Mouse (Mus musculus): Measurements from ENCODE around the gene Srprb. TPM values are rescaled to one million over a fixed set of nuclear protein-coding genes. Genes with fewer than 3 reads are reported as not detected.

The Srprb gene
- polyA plus RNA-seq, 1 experiment from 2014 or later, result 47.5 TPM

GRCm38 (mm10) chr9:103205786-103206185 is 3.8 kb upstream of the Srprb start:
- Histone ChIP-seq H3K4me3 (no peak overlapping the region), H3K27ac (no peak overlapping the region), H3K4me1 (peaks cover 9% of the 10 kb centered on the region), H3K4me2 (no peak overlapping the region), H3K9ac (no peak overlapping the region), H3K9me3 (replicated peaks) (no peaks in the 10 kb centered on the region), H3K36me3 (ENCODE audit: poor library complexity, severe bottlenecking) (no peaks in the 10 kb centered on the region), H3K27me3 (no peaks in the 10 kb centered on the region)
- 92% methylated on average over 5 of the region's 5 CpGs for WGBS
- ATAC-seq, result no peak

- Histone ChIP-seq H3K9ac (no peak overlapping the region), H3K27ac (no peak overlapping the region), H3K4me1 (no peaks in the 10 kb centered on the region), H3K36me3 (ENCODE audit: poor library complexity, severe bottlenecking) (peaks cover 59% of the 10 kb centered on the region), H3K9me3 (replicated peaks) (no peaks in the 10 kb centered on the region), H3K4me3 (no peak overlapping the region), H3K4me2 (no peak overlapping the region), H3K27me3 (no peaks in the 10 kb centered on the region)
- no peak for ATAC-seq
- 84% methylated on average over 4 of the region's 4 CpGs for WGBS
Observed at GRCm38 (mm10) chr9:103188416-103188815, 13.5 kb downstream of the Srprb start.

- Histone ChIP-seq H3K36me3 (ENCODE audit: poor library complexity, severe bottlenecking) (peaks cover 53% of the 10 kb centered on the region), H3K27me3 (no peaks in the 10 kb centered on the region), H3K4me3 (no peak overlapping the region), H3K9ac (no peak overlapping the region), H3K4me2 (no peak overlapping the region), H3K9me3 (replicated peaks) (no peaks in the 10 kb centered on the region), H3K4me1 (peaks cover 1% of the 10 kb centered on the region; the same call in 1 of the 2 replicates), H3K27ac (no peak overlapping the region)
- WGBS, result 74% methylated on average over 9 of the region's 9 CpGs
- no peak for ATAC-seq
Observed at GRCm38 (mm10) chr9:103186747-103187146, 15.2 kb downstream of the Srprb start.

- H3K9ac ChIP-seq, result no peak overlapping the region
- no peak for ATAC-seq
- peaks cover 48% of the 10 kb centered on the region for H3K36me3 ChIP-seq (ENCODE audit: poor library complexity, severe bottlenecking)
- no peaks in the 10 kb centered on the region for H3K27me3 ChIP-seq
- peaks cover 7% of the 10 kb centered on the region for H3K4me1 ChIP-seq
- no peaks in the 10 kb centered on the region for H3K9me3 ChIP-seq (replicated peaks)
- WGBS, result 91% methylated on average over 8 of the region's 8 CpGs
- no peak overlapping the region for H3K4me2 ChIP-seq
- no peak overlapping the region for H3K27ac ChIP-seq
- H3K4me3 ChIP-seq, result no peak overlapping the region
Observed at GRCm38 (mm10) chr9:103185946-103186345, 16.0 kb downstream of the Srprb start.

GRCm38 (mm10) chr9:103184855-103185254 is 17.1 kb downstream of the Srprb start:
- Histone ChIP-seq H3K27ac (no peak overlapping the region), H3K4me2 (no peak overlapping the region), H3K9me3 (replicated peaks) (no peaks in the 10 kb centered on the region), H3K9ac (no peak overlapping the region), H3K27me3 (no peaks in the 10 kb centered on the region), H3K36me3 (ENCODE audit: poor library complexity, severe bottlenecking) (peaks cover 37% of the 10 kb centered on the region), H3K4me1 (peaks cover 17% of the 10 kb centered on the region), H3K4me3 (no peak overlapping the region)
- no peak for ATAC-seq
- 69% methylated on average over 4 of the region's 4 CpGs for WGBS

- H3K9ac ChIP-seq, result no peak overlapping the region
- no peak overlapping the region for H3K4me2 ChIP-seq
- no peak overlapping the region for H3K4me3 ChIP-seq
- no peaks in the 10 kb centered on the region for H3K9me3 ChIP-seq (replicated peaks)
- no peaks in the 10 kb centered on the region for H3K27me3 ChIP-seq
- WGBS, result 89% methylated on average over 8 of the region's 8 CpGs
- H3K4me1 ChIP-seq, result peaks cover 18% of the 10 kb centered on the region
- no peak for ATAC-seq
- peaks cover 25% of the 10 kb centered on the region for H3K36me3 ChIP-seq (ENCODE audit: poor library complexity, severe bottlenecking)
- no peak overlapping the region for H3K27ac ChIP-seq
Observed at GRCm38 (mm10) chr9:103181886-103182285, 20.1 kb downstream of the Srprb start.

- peak overlapping the region; percentile 32 for H3K4me3 ChIP-seq
- peaks cover 18% of the 10 kb centered on the region for H3K4me1 ChIP-seq
- H3K36me3 ChIP-seq (ENCODE audit: poor library complexity, severe bottlenecking), result peaks cover 29% of the 10 kb centered on the region
- H3K4me2 ChIP-seq, result peak overlapping the region; percentile 63
- no peaks in the 10 kb centered on the region for H3K27me3 ChIP-seq
- no peaks in the 10 kb centered on the region for H3K9me3 ChIP-seq (replicated peaks)
- WGBS, result 4% methylated on average over 20 of the region's 20 CpGs
- H3K9ac ChIP-seq, result peak overlapping the region; percentile 65
- H3K27ac ChIP-seq, result peak overlapping the region; percentile 61
- peak; percentile 81 for ATAC-seq
Observed at GRCm38 (mm10) chr9:103180807-103181565, 21.0 kb downstream of the Srprb start.

- no peaks in the 10 kb centered on the region for H3K9me3 ChIP-seq (replicated peaks)
- H3K36me3 ChIP-seq (ENCODE audit: poor library complexity, severe bottlenecking), result peaks cover 34% of the 10 kb centered on the region
- H3K27me3 ChIP-seq, result no peaks in the 10 kb centered on the region
- no peak overlapping the region for H3K4me3 ChIP-seq
- peak overlapping the region; percentile 63 for H3K4me2 ChIP-seq
- H3K4me1 ChIP-seq, result peaks cover 18% of the 10 kb centered on the region
- H3K9ac ChIP-seq, result peak overlapping the region; percentile 65; the same call in 1 of the 2 replicates
- 69% methylated on average over 3 of the region's 3 CpGs for WGBS
- peak overlapping the region; percentile 61 for H3K27ac ChIP-seq
- ATAC-seq, result peak; percentile 17; the same call in 1 of the 2 replicates
Observed at GRCm38 (mm10) chr9:103180303-103180702, 21.6 kb downstream of the Srprb start.

GRCm38 (mm10) chr9:103175692-103176091 is 26.2 kb downstream of the Srprb start:
- Histone ChIP-seq H3K9ac (no peak overlapping the region), H3K4me1 (peaks cover 8% of the 10 kb centered on the region), H3K4me3 (no peak overlapping the region), H3K4me2 (no peak overlapping the region), H3K36me3 (ENCODE audit: poor library complexity, severe bottlenecking) (peaks cover 50% of the 10 kb centered on the region), H3K9me3 (replicated peaks) (no peaks in the 10 kb centered on the region), H3K27ac (no peak overlapping the region), H3K27me3 (no peaks in the 10 kb centered on the region)
- ATAC-seq, result no peak
- WGBS, result 96% methylated on average over 7 of the region's 7 CpGs

- Histone ChIP-seq H3K4me3 (no peak overlapping the region), H3K27ac (no peak overlapping the region), H3K9ac (no peak overlapping the region), H3K4me2 (no peak overlapping the region), H3K36me3 (ENCODE audit: poor library complexity, severe bottlenecking) (peaks cover 56% of the 10 kb centered on the region), H3K27me3 (no peaks in the 10 kb centered on the region), H3K9me3 (replicated peaks) (no peaks in the 10 kb centered on the region), H3K4me1 (0 out of 2 replicates have a peak, but pooled peaks cover 1% of the 10 kb centered on the region)
- no peak for ATAC-seq
- WGBS, result 63% methylated on average over 6 of the region's 6 CpGs
Observed at GRCm38 (mm10) chr9:103174771-103175519, 27.0 kb downstream of the Srprb start.

- Histone ChIP-seq H3K4me1 (0 out of 2 replicates have a peak, but pooled peaks cover 5% of the 10 kb centered on the region), H3K4me3 (no peak overlapping the region), H3K36me3 (ENCODE audit: poor library complexity, severe bottlenecking) (peaks cover 87% of the 10 kb centered on the region), H3K4me2 (no peak overlapping the region), H3K27ac (no peak overlapping the region), H3K27me3 (no peaks in the 10 kb centered on the region), H3K9me3 (replicated peaks) (no peaks in the 10 kb centered on the region), H3K9ac (no peak overlapping the region)
- no peak for ATAC-seq
- WGBS, result 84% methylated on average over 7 of the region's 7 CpGs
Observed at GRCm38 (mm10) chr9:103168771-103169170, 33.2 kb downstream of the Srprb start.

- H3K27ac ChIP-seq, result no peak overlapping the region
- no peaks in the 10 kb centered on the region for H3K27me3 ChIP-seq
- no peak overlapping the region for H3K9ac ChIP-seq
- H3K9me3 ChIP-seq (replicated peaks), result no peaks in the 10 kb centered on the region
- no peak for ATAC-seq
- H3K4me2 ChIP-seq, result no peak overlapping the region
- H3K36me3 ChIP-seq (ENCODE audit: poor library complexity, severe bottlenecking), result peaks cover 90% of the 10 kb centered on the region
- H3K4me3 ChIP-seq, result no peak overlapping the region
- H3K4me1 ChIP-seq, result 0 out of 2 replicates have a peak, but pooled peaks cover 5% of the 10 kb centered on the region
- 79% methylated on average over 6 of the region's 6 CpGs for WGBS
Observed at GRCm38 (mm10) chr9:103168046-103168445, 33.9 kb downstream of the Srprb start.
